Mouse (Mus musculus): ENCODE measurements at regions not wholly inside any gene's neighbourhood (a gene's known extent, or its start where the extent isn't known, plus 50 kb on each side); places are given as distances from the start of the nearest gene placed in this dataset.
"Not testable (repeated sequence)": the region's sequence is repeated elsewhere in the genome, so short reads cannot be mapped to it uniquely, and the experiment has no call there.

DNA sequence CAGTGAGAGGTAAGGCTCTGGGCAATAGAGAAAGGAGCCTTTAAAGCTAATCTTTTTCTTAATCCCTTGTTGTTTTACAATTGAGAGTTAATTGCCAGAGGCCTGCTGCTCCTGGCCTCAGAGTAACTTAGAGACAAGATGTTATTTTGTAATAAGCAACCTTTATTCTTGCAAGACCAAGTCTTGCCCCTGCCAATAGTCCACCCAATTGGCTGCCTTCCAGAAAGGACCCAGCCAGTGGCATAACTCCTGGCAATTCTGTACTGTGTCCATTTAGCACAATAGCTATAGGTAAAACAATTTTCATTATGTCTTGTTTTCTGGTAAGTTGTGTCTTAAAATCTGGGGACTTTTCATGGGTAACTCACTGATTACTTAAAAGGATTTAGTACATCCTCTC is 411.9 kb upstream of the Ccdc54 start:
- Histone ChIP-seq H3K27ac (no peak overlapping the region), H3K36me3 (no peaks in the 10 kb centered on the region), H3K27me3 (no peaks in the 10 kb centered on the region), H3K9ac (no peak overlapping the region), H3K4me2 (no peak overlapping the region), H3K9me3 (no peaks in the 10 kb centered on the region), H3K4me3 (no peak overlapping the region), H3K4me1 (no peaks in the 10 kb centered on the region)
- no peak for ATAC-seq (ENCODE audit: insufficient number of reproducible peaks, insufficient read depth, low FRiP score, low TSS enrichment, low read depth)

DNA sequence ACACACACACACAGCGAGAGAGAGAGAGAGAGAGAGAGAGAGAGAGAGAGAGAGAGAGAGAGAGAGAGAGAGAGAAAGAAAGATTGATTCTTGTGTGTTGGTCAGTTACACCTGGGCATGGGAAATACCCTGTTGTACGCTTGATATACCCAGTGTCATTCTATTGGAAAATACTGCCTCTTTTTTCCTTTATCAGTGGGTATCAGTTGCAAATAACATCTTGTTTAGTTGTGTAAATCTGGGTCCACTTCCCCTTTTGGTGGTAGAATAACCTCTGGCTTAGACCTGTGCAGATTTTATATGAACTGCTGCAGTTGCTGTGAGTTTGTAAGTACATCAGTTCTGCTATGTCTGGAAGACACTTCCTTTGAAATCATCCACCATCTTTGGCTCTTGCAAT is 373.4 kb upstream of the Ccdc54 start:
- Histone ChIP-seq H3K4me2 (no peak overlapping the region), H3K4me1 (no peaks in the 10 kb centered on the region), H3K9ac (no peak overlapping the region), H3K4me3 (no peak overlapping the region), H3K27ac (no peak overlapping the region), H3K27me3 (no peaks in the 10 kb centered on the region), H3K9me3 (no peaks in the 10 kb centered on the region), H3K36me3 (no peaks in the 10 kb centered on the region)
- no peak for ATAC-seq (ENCODE audit: insufficient number of reproducible peaks, insufficient read depth, low FRiP score, low TSS enrichment, low read depth)
- WGBS: 80% methylated on average over 2 of the region's 2 CpGs

DNA sequence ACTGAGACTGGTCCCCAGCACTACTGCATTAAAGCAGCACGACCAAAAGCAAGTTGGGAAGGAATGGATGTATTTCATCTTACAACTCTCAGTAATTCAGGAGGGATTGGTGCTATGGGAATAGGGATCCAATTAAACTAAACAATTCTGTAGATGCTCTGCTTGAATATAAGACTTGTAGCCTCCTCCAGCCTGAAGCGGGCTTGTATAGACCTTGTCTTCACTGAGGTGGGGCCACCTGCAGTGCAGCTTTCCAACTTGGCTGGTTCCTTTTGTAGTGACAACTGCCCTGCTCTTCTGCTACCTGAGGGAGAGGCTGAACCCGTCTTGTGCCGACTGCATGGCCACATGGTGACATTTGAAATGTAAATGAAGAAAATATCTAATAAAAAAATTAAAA is 353.1 kb upstream of the Ccdc54 start:
- Histone ChIP-seq H3K9me3 (no peaks in the 10 kb centered on the region), H3K27ac (no peak overlapping the region), H3K36me3 (no peaks in the 10 kb centered on the region), H3K27me3 (no peaks in the 10 kb centered on the region), H3K4me2 (no peak overlapping the region), H3K4me1 (no peaks in the 10 kb centered on the region), H3K9ac (no peak overlapping the region), H3K4me3 (no peak overlapping the region)
- WGBS: 70% methylated on average over 4 of the region's 4 CpGs
- no peak for ATAC-seq (ENCODE audit: insufficient number of reproducible peaks, insufficient read depth, low FRiP score, low TSS enrichment, low read depth)

DNA sequence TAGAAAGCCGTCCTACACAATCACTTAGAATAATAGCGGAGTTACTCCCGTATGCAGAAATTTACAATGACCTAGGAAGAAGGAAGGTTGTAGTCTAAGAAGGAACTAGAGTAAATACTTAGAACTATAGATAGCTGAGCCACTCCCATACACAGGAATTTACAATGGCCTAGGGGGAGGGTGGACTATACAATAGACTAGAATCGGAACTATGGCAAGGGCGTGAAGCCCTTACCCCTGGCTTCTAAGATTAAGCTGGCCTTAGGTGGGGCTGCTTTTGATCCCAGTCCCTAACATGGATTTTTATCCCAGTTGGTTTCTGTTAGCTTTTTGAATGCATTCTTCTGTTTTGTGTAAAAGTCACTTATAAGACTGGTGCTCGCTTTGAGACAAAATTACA is 352.6 kb upstream of the Ccdc54 start:
- not testable (repeated sequence) for H3K27me3 ChIP-seq; H3K4me3 ChIP-seq; H3K9me3 ChIP-seq; ATAC-seq (ENCODE audit: insufficient number of reproducible peaks, insufficient read depth, low FRiP score, low TSS enrichment, low read depth); H3K27ac ChIP-seq; H3K36me3 ChIP-seq; H3K9ac ChIP-seq; H3K4me1 ChIP-seq; H3K4me2 ChIP-seq
- WGBS: 94% methylated on average over 6 of the region's 6 CpGs

DNA sequence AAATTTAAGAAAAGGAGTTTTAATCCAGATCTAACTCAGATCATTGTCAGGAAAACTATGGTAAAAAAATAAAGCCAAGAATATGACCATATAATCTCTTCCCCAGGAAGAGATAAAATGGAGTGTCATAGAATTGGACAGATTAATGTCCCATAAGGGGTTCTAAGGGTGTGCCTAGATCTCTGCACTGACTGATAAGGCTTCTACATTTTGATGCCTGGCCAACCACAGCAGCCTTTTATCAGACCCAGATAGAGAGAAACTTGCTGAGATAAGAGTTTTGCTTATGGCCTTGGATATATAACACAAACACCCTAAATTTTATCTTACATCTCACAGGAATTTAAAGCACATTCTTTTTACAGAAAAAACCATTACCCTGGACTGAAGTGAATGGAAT is 351.3 kb upstream of the Ccdc54 start:
- H3K27ac ChIP-seq: no peak overlapping the region
- no peaks in the 10 kb centered on the region for H3K36me3 ChIP-seq
- no peak overlapping the region for H3K4me3 ChIP-seq
- H3K27me3 ChIP-seq: no peaks in the 10 kb centered on the region
- H3K4me2 ChIP-seq: no peak overlapping the region
- H3K9ac ChIP-seq: no peak overlapping the region
- H3K9me3 ChIP-seq: no peaks in the 10 kb centered on the region
- ATAC-seq (ENCODE audit: insufficient number of reproducible peaks, insufficient read depth, low FRiP score, low TSS enrichment, low read depth): no peak
- no peaks in the 10 kb centered on the region for H3K4me1 ChIP-seq

DNA sequence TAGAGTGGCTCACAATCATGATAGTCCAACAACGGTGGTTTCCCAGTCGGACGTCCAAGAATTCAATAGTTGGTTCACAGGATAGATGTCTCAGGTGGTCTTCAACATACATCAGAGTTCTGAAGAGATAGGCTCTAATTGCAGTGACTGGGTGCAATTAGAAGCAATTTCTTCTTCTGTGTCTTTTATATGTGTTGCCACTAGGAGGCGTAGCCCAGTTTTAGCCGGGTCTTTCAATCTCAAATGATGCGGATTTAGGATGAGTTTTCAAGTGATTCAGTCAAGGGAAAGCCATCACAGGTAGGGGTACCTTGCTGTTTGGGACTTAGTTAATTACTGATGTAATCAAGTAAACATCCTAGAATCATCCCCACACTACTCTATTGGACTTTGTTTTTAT is 348.4 kb upstream of the Ccdc54 start:
- 28% methylated on average over 6 of the region's 6 CpGs for WGBS
- no peak overlapping the region for H3K27ac ChIP-seq
- H3K4me1 ChIP-seq: no peaks in the 10 kb centered on the region
- no peaks in the 10 kb centered on the region for H3K36me3 ChIP-seq
- H3K9me3 ChIP-seq: no peaks in the 10 kb centered on the region
- ATAC-seq (ENCODE audit: insufficient number of reproducible peaks, insufficient read depth, low FRiP score, low TSS enrichment, low read depth): no peak
- no peak overlapping the region for H3K4me3 ChIP-seq
- H3K27me3 ChIP-seq: no peaks in the 10 kb centered on the region
- no peak overlapping the region for H3K9ac ChIP-seq
- no peak overlapping the region for H3K4me2 ChIP-seq

DNA sequence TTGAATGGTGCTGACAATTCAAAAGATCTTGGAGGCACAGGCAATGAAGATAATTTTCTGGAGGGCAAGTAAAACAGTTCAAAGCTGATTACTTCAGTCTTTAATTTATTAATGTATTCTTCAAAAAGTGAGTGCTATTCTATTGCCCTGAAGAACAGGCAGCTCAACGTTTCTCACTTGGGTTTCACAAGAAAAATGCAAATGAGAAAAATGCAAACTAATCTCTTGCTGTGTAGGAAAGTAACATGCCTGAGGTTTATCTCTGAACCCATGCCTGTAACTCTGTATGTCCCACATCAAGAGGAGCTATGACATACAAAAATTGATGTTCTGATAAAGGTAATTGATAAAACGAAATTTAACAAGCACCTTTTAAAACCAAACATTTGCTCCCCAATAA is 316.8 kb upstream of the Ccdc54 start:
- no peak for ATAC-seq (ENCODE audit: insufficient number of reproducible peaks, insufficient read depth, low FRiP score, low TSS enrichment, low read depth)
- no peaks in the 10 kb centered on the region for H3K27me3 ChIP-seq
- no peak overlapping the region for H3K9ac ChIP-seq
- H3K9me3 ChIP-seq: no peaks in the 10 kb centered on the region
- no peaks in the 10 kb centered on the region for H3K4me1 ChIP-seq
- no peak overlapping the region for H3K27ac ChIP-seq
- 37% methylated on average over 2 of the region's 2 CpGs for WGBS
- no peak overlapping the region for H3K4me2 ChIP-seq
- H3K36me3 ChIP-seq: no peaks in the 10 kb centered on the region
- no peak overlapping the region for H3K4me3 ChIP-seq

DNA sequence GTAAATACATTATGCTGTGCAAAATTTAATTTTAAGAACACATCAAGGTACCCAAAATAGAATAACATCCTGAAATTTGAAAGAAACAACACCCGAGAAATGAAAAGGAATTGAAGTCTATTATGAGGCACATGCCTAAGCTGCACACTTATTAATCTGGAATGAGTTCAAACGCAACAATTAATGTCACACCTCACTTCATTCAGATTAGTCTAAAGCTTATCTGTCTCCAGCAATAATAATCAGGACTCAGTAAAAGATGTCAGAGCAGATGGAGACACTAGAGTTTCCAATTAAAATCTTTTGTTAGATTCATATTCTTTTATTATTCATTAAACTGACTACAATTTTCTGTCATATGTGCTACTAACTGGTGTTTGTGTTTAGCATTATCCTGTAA is 308.2 kb upstream of the Ccdc54 start:
- H3K9me3 ChIP-seq: no peaks in the 10 kb centered on the region
- no peak overlapping the region for H3K9ac ChIP-seq
- 78% methylated on average over 2 of the region's 2 CpGs for WGBS
- ATAC-seq (ENCODE audit: insufficient number of reproducible peaks, insufficient read depth, low FRiP score, low TSS enrichment, low read depth): no peak
- no peaks in the 10 kb centered on the region for H3K4me1 ChIP-seq
- H3K27me3 ChIP-seq: no peaks in the 10 kb centered on the region
- H3K4me3 ChIP-seq: no peak overlapping the region
- H3K27ac ChIP-seq: no peak overlapping the region
- no peak overlapping the region for H3K4me2 ChIP-seq
- H3K36me3 ChIP-seq: no peaks in the 10 kb centered on the region

DNA sequence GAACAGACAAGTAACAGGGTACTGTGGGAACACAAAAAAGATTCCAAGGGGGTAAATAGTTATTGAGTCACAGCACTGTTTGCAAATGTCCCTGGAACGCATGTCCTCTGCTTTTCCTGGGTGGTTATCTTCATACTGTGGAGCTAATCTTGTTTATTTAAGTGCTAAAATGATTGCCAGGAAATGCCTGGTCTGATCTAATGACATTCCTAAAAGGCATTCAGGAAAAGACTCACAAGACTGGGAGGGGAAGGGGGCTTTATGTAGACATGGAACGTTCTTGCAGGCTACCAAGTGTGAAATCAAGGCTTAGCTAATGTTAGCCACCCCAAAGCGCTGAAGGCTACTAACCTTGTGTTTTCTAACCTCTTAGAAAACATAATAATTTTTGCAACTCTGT is 287.0 kb upstream of the Ccdc54 start:
- Histone ChIP-seq H3K4me2 (no peak overlapping the region), H3K9me3 (no peaks in the 10 kb centered on the region), H3K27me3 (no peaks in the 10 kb centered on the region), H3K36me3 (no peaks in the 10 kb centered on the region), H3K9ac (no peak overlapping the region), H3K27ac (no peak overlapping the region), H3K4me3 (no peak overlapping the region), H3K4me1 (no peaks in the 10 kb centered on the region)
- ATAC-seq (ENCODE audit: insufficient number of reproducible peaks, insufficient read depth, low FRiP score, low TSS enrichment, low read depth): no peak
- WGBS: 55% methylated on average over 3 of the region's 3 CpGs

DNA sequence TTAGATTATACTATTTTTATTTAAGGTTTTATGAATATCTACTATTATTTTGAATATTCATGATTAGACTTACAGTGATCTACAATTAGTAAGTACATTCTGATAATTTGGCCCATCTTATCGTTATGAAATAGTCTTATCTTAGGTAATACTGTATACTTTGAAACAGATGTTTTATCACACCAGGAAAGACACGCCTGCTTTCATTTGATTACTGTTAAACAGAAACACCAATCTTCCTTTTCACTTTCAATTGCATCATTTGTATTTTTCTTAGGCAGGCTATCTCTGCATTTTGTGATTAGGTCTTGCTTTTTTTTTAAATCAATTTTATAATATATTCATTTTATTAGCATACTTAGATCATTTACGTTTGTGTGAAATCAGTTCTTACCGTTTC is 280.4 kb upstream of the Ccdc54 start:
- Histone ChIP-seq H3K4me2 (no peak overlapping the region), H3K4me3 (no peak overlapping the region), H3K9ac (no peak overlapping the region), H3K36me3 (no peaks in the 10 kb centered on the region), H3K4me1 (no peaks in the 10 kb centered on the region), H3K9me3 (no peaks in the 10 kb centered on the region), H3K27me3 (no peaks in the 10 kb centered on the region), H3K27ac (no peak overlapping the region)
- ATAC-seq (ENCODE audit: insufficient number of reproducible peaks, insufficient read depth, low FRiP score, low TSS enrichment, low read depth): no peak
- WGBS: 76% methylated on average over 4 of the region's 4 CpGs

DNA sequence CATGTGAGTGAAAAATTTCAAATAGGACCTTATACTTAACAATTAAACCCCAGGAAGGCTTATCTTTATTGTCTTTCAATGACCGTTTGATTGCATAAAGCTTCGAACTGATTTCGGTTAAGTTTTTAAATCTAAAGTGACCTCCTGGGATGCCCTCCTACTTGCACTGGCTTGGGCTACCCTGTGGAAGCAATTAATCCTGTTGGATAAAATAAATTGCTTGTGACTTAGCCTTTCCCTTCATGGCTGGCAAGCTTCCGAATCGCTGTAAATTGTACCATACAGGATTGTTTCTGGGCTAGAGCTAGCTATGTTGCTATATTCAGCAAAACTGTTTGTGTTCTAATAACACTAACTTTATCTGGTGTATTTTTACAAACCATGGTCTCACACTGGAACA is 272.6 kb upstream of the Ccdc54 start:
- no peaks in the 10 kb centered on the region for H3K9me3 ChIP-seq
- H3K36me3 ChIP-seq: no peaks in the 10 kb centered on the region
- no peak overlapping the region for H3K9ac ChIP-seq
- no peak for ATAC-seq (ENCODE audit: insufficient number of reproducible peaks, insufficient read depth, low FRiP score, low TSS enrichment, low read depth)
- no peak overlapping the region for H3K4me2 ChIP-seq
- no peaks in the 10 kb centered on the region for H3K27me3 ChIP-seq
- H3K4me1 ChIP-seq: no peaks in the 10 kb centered on the region
- 55% methylated on average over 5 of the region's 5 CpGs for WGBS
- H3K27ac ChIP-seq: no peak overlapping the region
- H3K4me3 ChIP-seq: no peak overlapping the region

DNA sequence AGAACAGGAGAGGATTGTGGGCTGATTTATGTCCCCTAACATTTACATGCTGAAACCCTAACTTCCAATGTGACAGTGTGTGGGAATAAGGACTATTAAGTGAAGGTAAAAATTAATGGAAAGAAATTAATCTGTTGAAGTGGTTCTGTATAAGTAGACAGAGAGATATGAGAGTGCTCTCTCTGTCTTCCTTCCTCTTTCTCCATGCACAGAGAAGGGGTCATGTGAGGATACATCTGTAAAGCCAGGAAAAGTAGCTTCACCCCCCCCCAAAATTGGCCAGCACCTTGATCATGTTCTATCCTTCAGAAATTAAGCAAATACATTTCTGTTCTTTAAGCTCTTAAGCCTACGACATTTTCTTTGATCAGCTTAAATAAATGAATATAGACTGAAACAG is 268.6 kb upstream of the Ccdc54 start:
- Histone ChIP-seq H3K4me2 (no peak overlapping the region), H3K9me3 (no peaks in the 10 kb centered on the region), H3K27me3 (no peaks in the 10 kb centered on the region), H3K4me1 (no peaks in the 10 kb centered on the region), H3K4me3 (no peak overlapping the region), H3K9ac (no peak overlapping the region), H3K27ac (no peak overlapping the region), H3K36me3 (no peaks in the 10 kb centered on the region)
- ATAC-seq (ENCODE audit: insufficient number of reproducible peaks, insufficient read depth, low FRiP score, low TSS enrichment, low read depth): no peak
- 88% methylated on average over 1 of the region's 1 CpGs for WGBS

DNA sequence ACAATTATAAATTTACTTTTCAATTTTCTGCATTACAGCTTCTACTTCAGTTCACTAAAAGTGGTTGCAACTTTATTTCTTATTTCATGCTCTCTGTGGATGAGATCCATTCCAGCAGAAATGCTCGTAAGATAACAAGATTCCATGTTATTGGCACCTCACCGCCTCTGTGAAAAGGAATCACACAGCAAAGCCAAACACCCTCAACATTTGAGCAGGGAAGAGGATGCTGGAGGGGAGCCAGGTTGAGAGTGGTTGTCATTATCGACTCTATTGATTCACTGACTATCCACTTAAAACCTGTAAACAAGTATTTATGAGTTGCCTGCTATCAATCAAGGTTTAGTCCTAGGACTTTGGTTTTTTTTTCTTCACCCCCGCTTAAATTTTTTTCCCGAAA is 261.1 kb upstream of the Ccdc54 start:
- no peaks in the 10 kb centered on the region for H3K4me1 ChIP-seq
- H3K9ac ChIP-seq: no peak overlapping the region
- H3K36me3 ChIP-seq: no peaks in the 10 kb centered on the region
- ATAC-seq (ENCODE audit: insufficient number of reproducible peaks, insufficient read depth, low FRiP score, low TSS enrichment, low read depth): no peak
- H3K27ac ChIP-seq: no peak overlapping the region
- H3K27me3 ChIP-seq: no peaks in the 10 kb centered on the region
- H3K9me3 ChIP-seq: no peaks in the 10 kb centered on the region
- WGBS: 86% methylated on average over 5 of the region's 5 CpGs
- H3K4me2 ChIP-seq: no peak overlapping the region
- no peak overlapping the region for H3K4me3 ChIP-seq

Measured in embryonic facial prominence, embryonic 13.5 days (tissue).